Mouse (Mus musculus): ENCODE data around the gene Dhdds.

DNA sequence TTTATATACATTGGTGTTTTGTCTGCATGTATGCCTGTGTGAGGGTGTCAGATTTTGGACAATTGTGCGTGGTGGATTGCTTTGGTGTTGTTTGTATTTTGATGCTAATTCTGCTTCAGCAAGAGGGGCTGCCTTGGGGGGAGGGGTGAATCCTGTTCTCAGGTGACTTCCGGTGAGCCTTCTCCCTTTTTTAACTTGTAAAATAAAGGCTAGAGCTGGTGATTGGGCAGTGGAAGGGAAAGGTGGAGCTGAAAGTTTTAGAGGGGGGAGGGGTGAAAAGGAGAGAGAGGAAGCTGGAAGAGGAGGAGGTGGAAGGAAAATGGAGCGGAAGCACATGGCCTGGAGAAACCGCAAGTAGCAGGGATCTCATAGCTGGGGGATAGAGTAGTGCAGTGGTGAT, 44.4 kb downstream of the Dhdds start:
- no peak for TF ChIP-seq EP300 (IDR thresholded peaks at IDR 0.05)
- no peak for TF ChIP-seq CTCF (IDR thresholded peaks at IDR 0.05)
